Mouse (Mus musculus): ENCODE measurements around the gene Ppa2.

Gene Ppa2

GRCm38 (mm10) chr3:133309954-133310808 is at the start of gene Ppa2:
Gene Ppa2, plus strand, starts transcription at chr3:133310110.
- DNase-seq = peak; percentile 91

GRCm38 (mm10) chr3:133271887-133272286 is 38.0 kb upstream of the Ppa2 start:
- peak; percentile 63 for DNase-seq

GRCm38 (mm10) chr3:133284587-133284986 is 25.3 kb upstream of the Ppa2 start:
- DNase-seq = no peak

GRCm38 (mm10) chr3:133288795-133289194 is 21.1 kb upstream of the Ppa2 start:
- no peak for DNase-seq

DNA sequence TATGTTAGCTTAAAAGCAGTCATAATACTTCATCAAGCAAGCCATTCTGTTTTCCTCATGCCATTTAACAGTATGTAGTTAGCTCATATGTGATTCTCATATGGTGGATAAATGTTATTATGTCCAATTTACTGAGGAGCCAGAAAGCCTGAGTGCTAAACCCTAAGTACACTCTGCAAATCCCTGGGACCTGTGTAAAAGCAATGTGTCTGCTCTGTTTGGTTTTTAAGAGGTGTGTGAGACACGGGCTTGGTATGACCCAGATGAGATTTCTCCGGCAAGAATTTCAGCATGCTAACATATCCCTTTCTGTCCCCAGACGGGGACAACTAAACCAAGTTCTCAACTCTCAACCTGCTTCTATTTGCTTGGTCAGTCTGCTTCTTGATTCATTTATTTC is 5.6 kb upstream of the Ppa2 start:
- DNase-seq = no peak

DNA sequence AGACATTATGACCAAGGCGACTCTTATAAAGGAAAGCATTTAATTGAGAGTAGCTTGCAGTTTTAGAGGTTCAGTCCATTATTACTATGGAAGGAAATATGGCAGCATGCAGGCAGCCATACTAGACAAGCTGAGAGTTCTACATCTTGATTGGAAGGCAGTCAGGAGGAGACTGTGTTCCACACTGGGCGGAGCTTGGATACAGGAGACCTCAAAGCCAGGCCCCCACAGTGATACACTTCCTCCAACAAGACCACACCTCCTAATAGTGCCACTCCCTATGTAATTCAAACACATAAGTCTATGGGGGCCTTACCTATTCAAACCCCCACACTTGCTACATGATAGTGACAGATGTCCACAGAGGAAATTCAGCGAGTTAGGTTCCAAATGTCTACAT is 1.5 kb upstream of the Ppa2 start:
- DNase-seq = no peak

GRCm38 (mm10) chr3:133309359-133309758 is 551 bp upstream of the Ppa2 start:
- no peak for DNase-seq

GRCm38 (mm10) chr3:133310809-133311179 is 884 bp downstream of the Ppa2 start:
- peak; percentile 28 for DNase-seq

DNA sequence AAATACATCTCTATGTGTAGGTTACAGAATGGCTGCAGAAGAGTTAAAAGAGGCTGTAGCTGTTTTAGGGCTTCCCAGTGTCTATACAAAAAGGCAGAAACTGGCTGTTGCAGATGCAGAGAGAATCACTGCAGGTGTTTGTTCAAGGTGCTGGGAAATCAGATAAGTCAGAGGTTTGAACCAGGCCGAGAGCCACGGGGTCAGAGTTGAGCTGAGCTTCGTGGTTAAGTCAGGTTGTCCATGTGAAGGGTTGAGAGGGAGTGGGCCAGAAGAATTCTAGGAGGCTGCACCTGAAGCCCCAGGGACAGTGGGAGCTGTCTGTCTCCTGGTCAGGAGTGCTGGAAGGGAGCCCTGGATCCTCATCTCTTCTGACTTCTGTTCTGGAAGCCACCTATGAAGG is 2.4 kb downstream of the Ppa2 start:
- DNase-seq = no peak

DNA sequence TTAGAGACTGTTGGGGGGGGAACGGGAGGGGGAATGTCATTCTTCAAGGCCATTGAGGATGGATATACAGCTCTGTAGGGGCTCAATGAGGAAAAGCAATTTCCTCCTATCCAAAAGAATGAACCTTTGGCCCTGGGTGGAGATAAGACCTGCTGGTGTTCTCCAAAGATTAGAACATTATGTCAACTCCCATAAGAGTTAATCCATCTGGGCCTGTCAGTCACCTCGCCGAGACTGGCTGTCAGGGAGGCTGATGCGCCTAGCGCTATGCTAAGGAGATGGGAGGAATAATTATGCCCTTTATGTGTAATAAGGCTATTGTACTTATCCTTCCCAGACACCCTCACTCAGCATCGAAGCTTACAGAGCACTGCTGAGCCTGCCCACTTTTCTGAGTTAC is 2.9 kb downstream of the Ppa2 start:
- DNase-seq = no peak

DNA sequence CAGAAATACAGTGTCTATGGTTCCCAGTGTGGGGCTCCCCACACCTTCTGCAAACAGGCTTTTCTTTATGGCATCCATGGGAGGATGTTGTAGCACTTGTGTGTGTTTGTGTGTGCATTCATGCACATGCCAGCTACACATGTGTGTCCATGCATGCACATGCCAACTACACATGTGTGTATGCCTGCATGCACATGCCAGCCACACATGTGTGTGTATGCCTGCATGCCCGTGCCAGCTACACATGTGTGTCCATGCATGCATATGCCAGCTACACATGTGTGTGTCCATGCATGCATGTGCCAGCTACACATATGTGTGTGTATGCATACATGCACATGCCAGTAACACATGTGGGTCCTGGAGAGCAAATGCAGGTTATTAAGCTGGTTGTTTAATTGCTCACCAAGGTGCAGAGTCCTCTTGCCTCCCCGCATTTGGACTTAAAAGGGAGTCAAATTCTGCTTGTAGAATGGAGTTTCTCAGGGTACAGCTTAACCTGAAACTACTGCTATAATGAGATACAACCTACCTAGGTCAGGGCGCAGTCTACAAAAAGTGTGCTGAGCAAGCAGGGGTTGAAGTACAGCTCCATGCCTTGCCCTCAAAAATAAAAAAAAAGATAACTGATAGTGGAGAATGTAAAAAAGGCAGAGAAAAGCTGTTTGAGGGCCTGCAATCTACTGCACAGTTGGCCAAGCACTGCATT is 3.7 kb downstream of the Ppa2 start:
- no peak for DNase-seq

DNA sequence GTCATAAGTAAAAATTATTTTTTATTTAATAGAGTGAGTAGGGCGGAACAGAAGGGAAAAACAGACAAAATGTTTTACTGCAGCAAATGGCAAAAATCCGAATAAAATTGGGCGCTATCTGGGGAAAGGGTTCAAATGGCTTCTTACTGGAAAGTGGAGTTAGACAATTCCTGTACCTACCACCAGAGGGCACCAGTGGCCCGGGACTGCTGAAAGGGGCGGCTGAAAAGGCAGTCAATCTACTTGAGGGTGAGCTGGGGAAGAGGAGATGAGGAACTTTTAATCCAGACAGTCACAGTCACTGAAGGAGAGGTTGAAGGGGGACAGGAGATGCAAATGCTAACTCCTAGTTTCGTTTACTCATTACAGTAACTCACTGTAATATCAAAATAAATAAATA is 4.6 kb downstream of the Ppa2 start:
- DNase-seq = peak; percentile 86

GRCm38 (mm10) chr3:133315011-133315410 is 5.1 kb downstream of the Ppa2 start:
- no peak for DNase-seq

DNA sequence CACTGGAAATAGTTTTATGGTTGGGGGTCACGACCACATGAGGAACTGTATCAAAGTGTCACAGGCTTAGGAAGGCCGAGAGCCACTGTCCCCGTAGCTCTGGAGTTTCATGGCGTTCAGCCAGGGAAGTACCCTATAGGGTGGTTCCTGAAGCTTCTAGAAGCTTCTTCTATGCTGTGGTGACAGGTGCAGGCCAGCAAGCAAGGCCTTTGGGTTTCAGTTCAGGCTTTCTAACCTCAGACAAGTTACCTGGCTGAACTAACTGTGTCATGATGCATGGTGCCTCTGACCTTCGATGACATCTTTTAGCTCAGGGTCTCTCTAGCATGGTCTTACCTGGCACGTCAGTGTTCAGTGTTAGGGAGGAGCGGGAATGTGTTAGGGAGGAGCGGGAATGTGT is 5.7 kb downstream of the Ppa2 start:
- DNase-seq = no peak

GRCm38 (mm10) chr3:133317845-133318244 is 7.9 kb downstream of the Ppa2 start:
- no peak for DNase-seq

GRCm38 (mm10) chr3:133318596-133318995 is 8.7 kb downstream of the Ppa2 start:
- no peak for DNase-seq

DNA sequence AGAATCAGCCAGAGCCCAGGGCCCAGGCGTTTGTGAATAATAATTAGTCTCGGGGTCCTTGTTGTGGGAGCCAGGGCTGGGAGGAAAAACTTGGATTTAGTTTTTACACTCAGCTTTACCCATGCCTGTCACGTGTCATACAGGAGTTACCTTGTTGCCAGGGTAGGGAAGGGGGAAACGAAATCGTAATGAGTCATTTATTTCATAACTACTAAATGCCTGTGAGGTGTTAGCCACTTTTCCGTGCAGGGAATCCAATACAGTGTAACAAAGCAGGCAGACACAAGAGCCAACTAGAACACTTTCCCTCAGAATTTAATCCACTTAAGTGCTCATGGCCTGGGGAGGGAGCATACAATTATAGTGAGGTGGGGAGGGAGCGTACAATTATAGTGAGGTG is 9.9 kb downstream of the Ppa2 start:
- no peak for DNase-seq

DNA sequence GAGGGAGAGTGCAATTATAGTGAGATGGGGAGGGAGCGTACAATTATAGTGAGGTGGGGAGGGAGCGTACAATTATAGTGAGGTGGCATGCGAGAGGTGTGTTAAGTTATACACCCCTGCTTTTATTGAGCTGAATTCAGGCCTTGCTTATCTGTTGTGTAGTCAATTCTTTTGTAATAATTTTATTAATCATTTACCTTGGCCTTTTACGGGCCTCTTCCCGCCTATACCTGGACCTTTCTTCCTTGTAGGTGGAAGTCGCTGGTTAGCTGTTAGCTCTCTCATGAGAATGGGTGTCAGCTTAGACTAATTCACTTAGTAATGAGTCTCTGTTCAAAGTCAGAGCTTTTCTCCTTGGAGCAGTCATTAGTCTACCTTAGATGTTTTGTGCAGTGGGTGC is 10.4 kb downstream of the Ppa2 start:
- DNase-seq = no peak

DNA sequence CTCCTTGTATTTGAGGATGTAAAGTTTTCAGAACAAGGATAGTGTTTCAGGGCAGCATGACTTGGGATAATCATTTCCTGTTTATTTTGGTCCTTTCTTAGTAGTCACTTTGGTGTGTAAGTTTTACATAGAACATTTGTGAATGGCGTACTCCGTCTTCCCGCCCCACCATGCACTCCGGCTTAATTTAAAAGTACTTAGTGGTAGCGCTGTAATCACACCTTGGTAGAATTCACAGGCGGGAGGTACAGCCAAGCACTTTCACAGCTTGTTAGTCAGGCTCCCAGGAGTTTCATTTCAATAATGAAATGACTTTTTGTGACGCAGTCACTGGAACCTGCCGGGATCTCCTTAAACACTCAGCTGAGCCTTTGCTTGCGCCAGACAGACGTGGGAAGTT is 12.0 kb downstream of the Ppa2 start:
- no peak for DNase-seq

- peak; percentile 44 for DNase-seq
Measured at GRCm38 (mm10) chr3:133322552-133322951, 12.6 kb downstream of the Ppa2 start.

DNA sequence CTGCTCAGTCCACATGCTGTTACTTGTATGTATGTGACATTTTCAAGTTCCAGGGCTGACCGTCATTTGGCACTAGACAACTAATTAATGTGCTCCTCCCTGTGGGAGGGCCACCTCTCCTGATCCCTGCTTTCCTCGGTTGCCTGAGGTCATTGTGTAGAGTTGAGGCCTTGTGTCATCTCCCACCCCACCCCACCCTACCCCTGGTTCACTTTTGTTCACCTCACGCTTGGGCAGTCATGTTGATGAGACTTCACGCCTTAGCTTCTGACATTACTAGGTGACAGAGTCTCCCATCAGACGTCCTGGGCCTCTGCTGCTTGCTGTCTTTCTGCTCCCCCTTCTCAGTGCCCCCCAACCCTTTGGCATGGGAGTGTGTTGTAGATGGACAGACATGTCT is 15.2 kb downstream of the Ppa2 start:
- no peak for DNase-seq

DNA sequence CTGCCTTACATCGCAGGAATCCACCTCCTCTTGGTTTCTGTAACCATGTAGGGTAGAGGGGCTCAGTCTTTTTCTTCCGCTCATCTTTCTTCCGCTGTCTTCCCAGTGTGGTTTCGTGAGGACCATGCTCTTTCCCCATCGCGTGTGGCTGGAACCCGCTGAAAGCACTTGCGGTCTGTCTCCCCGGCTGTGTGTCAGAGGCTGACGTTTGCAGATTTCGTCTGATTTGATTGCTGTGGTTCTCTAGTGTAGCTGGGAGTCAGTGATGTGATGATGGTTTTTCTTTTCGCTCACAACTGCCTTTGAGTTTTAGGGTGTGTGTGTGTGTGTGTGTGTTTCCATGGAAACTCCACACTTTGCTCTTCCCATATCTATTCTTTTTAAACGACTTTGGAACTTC is 18.6 kb downstream of the Ppa2 start:
- DNase-seq = no peak

DNA sequence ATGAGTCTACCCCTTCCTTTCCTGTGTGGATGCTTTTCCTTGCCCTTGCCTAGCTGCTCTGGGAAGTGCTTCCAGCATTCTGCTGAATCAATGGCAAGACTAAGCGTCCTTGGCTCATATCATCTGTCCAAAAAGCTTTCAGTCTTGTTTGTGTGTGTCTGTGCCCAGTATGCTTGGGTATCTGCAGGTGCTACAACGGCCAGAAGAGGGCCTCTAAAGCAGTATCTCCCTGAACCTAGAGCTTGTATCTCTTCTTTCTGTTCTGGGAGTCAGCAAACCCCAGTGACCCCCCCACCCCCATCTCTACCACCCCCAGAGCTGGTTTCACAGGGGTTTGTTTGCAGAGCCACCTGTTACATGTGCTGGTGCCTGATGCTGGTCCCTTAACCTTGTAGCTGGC is 19.5 kb downstream of the Ppa2 start:
- DNase-seq = no peak

GRCm38 (mm10) chr3:133331184-133331866 is 21.4 kb downstream of the Ppa2 start:
- no peak for DNase-seq

Data from thymus, postnatal 14 days (tissue).